Mouse (Mus musculus) left cerebral cortex, postnatal 14 days (tissue): ENCODE results near the gene Crygb. TPM values are rescaled to one million over a fixed set of nuclear protein-coding genes. Genes with fewer than 3 reads are reported as not detected.

Experiments used
- total RNA-seq, 2 experiments: library from RNA; stranded (reverse); gene quantifications; 2 replicates each; pipeline ENCODE4 v1.2.3; 2021

The Crygb gene
- total RNA-seq, 2 experiments from 2014 or later = not detected

Other genes starting within 250 kb of the Crygb start
- 10 to 100 TPM; 29.5 to 30.0 TPM for gene Plekhm3, start 125.5 kb downstream of the Crygb start, total RNA-seq
- gene Akr1cl, start 49.5 kb downstream of the Crygb start, total RNA-seq = not detected
- not detected for gene Cryge, start 31.1 kb downstream of the Crygb start, total RNA-seq
- gene Crygd, start 18.8 kb downstream of the Crygb start, total RNA-seq = not detected
- not detected for gene Crygc, start 8.6 kb downstream of the Crygb start, total RNA-seq
- gene Cryga, start 21.1 kb upstream of the Crygb start, total RNA-seq = 1 to 10 TPM; 1.4 to 1.6 TPM
- gene Gm28845, start 37.3 kb upstream of the Crygb start, total RNA-seq = not detected
- 10 to 100 TPM; 10.5 to 15.8 TPM for gene D630023F18Rik, start 40.9 kb upstream of the Crygb start, total RNA-seq
- gene Idh1, start 104.2 kb upstream of the Crygb start, total RNA-seq = 10 to 100 TPM; 52.8 to 67.6 TPM
- 10 to 100 TPM; 40.6 to 43.2 TPM for gene Pikfyve, start 104.4 kb upstream of the Crygb start, total RNA-seq
- gene Pth2r, start 199.8 kb upstream of the Crygb start, total RNA-seq = 1 to 10 TPM; 3.4 to 3.7 TPM